Mouse (Mus musculus) 3134 (cell line): ENCODE data around the gene Zfp804b.
A peak's percentile ranks its signal among the peaks of the same experiment; 100 is the strongest.
"Not testable (repeated sequence)": the region's sequence is repeated elsewhere in the genome, so short reads cannot be mapped to it uniquely, and the experiment has no call there.

ENCODE experiments used
- DNase-seq: peaks from one replicate; pipeline ENCODE4 v3.0.0-alpha.2; 2011; ENCODE audit warnings: low spot score; ENCODE audit not compliant: insufficient read length; ENCODE audit errors: extremely low read depth

The Zfp804b gene

GRCm38 (mm10) chr5:7344145-7345010, at the start of gene Zfp804b:
Gene Zfp804b, minus strand, starts transcription at chr5:7344756.
- peak; percentile 1 for DNase-seq

- DNase-seq: not testable (repeated sequence)
Measured at GRCm38 (mm10) chr5:7364616-7365015, 20.1 kb upstream of the Zfp804b start.

GRCm38 (mm10) chr5:7345011-7345389, 444 bp upstream of the Zfp804b start:
- no peak for DNase-seq

- DNase-seq: no peak
Measured at GRCm38 (mm10) chr5:7325594-7325993, 19.0 kb downstream of the Zfp804b start.

GRCm38 (mm10) chr5:7303819-7304218, 40.7 kb downstream of the Zfp804b start, which contains the start of gene Tex47:
Gene Tex47, plus strand, starts transcription at chr5:7304119.
- DNase-seq: no peak

- no peak for DNase-seq
Measured at GRCm38 (mm10) chr5:7302969-7303368, 41.6 kb downstream of the Zfp804b start.

- no peak for DNase-seq
Measured at GRCm38 (mm10) chr5:7284336-7284735, 60.2 kb downstream of the Zfp804b start.

- peak; percentile 22 for DNase-seq
Measured at GRCm38 (mm10) chr5:7276659-7277455, 67.7 kb downstream of the Zfp804b start.

GRCm38 (mm10) chr5:7177589-7177988, 167.0 kb downstream of the Zfp804b start:
- no peak for DNase-seq

- no peak for DNase-seq
Measured at GRCm38 (mm10) chr5:7139658-7140057, 204.9 kb downstream of the Zfp804b start.

GRCm38 (mm10) chr5:7102387-7102786, 242.2 kb downstream of the Zfp804b start:
- DNase-seq: no peak

- DNase-seq: no peak
Measured at GRCm38 (mm10) chr5:7073936-7074631, 270.5 kb downstream of the Zfp804b start.

- DNase-seq: no peak
Measured at GRCm38 (mm10) chr5:7007468-7007867, 337.1 kb downstream of the Zfp804b start.

- no peak for DNase-seq
Measured at GRCm38 (mm10) chr5:6983993-6984392, 360.6 kb downstream of the Zfp804b start.

GRCm38 (mm10) chr5:6934837-6935236, 409.7 kb downstream of the Zfp804b start:
- no peak for DNase-seq

- no peak for DNase-seq
Measured at GRCm38 (mm10) chr5:6911290-6911689, 433.3 kb downstream of the Zfp804b start.

GRCm38 (mm10) chr5:6881396-6881795, 463.2 kb downstream of the Zfp804b start:
- no peak for DNase-seq

- no peak for DNase-seq
Measured at GRCm38 (mm10) chr5:6871566-6871965, 473.0 kb downstream of the Zfp804b start.

- no peak for DNase-seq
Measured at GRCm38 (mm10) chr5:6870970-6871369, 473.6 kb downstream of the Zfp804b start.

- DNase-seq: no peak
Measured at GRCm38 (mm10) chr5:6795396-6795795, 549.2 kb downstream of the Zfp804b start.

- DNase-seq: no peak
Measured at GRCm38 (mm10) chr5:6769357-6769892, 575.1 kb downstream of the Zfp804b start.
